Mouse (Mus musculus) CD4-positive, CD25-positive, alpha-beta regulatory T cell (primary cell): Measurements from ENCODE around the gene Pcsk1. TPM values are rescaled to one million over a fixed set of nuclear protein-coding genes. Genes with fewer than 3 reads are reported as not detected.

Source experiments
- polyA plus RNA-seq: library from polyadenylated mRNA; unstranded; fragments of 100-300 nt; shearing (Covaris generic); gene quantifications from one replicate; pipeline ENCODE4 v1.2.1, GENCODE M21; 2017

The Pcsk1 gene
- not detected for polyA plus RNA-seq

GRCm38 (mm10) chr13:75089721-75090410, at the start of gene Pcsk1:
Pcsk1 (plus strand) TSS chr13:75089826.

